Mouse (Mus musculus) fibroblast of lung, adult 2 months (primary cell): ENCODE measurements around the gene Sh3rf1.

Experiments used
- DNase-seq: peaks from one replicate; pipeline ENCODE4 v3.0.0-alpha.2; 2011; ENCODE audit warnings: low read depth

Gene Sh3rf1

GRCm38 (mm10) chr8:61223729-61224379 is at the start of gene Sh3rf1:
Gene Sh3rf1 (plus strand): TSS chr8:61223872.
- peak; percentile 25 for DNase-seq

- DNase-seq: no peak
These were observed 49.7 kb upstream of the Sh3rf1 start for GRCm38 (mm10) chr8:61173921-61174492.

- DNase-seq: no peak
These were observed 47.8 kb upstream of the Sh3rf1 start for GRCm38 (mm10) chr8:61175876-61176275.

GRCm38 (mm10) chr8:61177680-61178593 is 45.7 kb upstream of the Sh3rf1 start:
- DNase-seq: no peak

DNA sequence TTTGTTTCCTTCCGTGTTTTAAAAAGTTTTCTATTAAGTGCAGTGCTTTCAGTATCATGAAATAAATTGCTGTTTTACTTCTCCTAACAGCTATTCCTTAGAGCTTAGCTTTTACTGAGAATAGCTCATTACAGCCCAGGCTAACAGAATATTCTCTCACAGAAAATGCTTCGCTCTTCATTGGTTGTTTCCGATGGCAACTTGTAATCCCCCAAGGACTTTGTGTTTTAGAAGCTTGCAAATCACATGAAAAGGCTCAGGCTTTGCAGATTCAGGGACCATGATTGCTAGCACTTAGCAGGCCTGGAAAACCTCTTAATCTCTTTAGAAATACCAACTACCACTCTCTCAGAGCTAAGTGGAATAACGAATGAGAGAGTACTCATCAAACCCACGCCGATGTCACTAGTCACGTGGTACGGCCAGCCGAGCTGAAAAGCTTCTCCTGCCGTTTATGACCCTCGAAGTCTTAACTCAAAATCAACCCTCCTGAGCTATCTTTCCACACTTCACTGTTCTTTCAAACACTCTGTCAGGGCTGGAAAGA is 45.0 kb upstream of the Sh3rf1 start:
- DNase-seq: no peak

DNA sequence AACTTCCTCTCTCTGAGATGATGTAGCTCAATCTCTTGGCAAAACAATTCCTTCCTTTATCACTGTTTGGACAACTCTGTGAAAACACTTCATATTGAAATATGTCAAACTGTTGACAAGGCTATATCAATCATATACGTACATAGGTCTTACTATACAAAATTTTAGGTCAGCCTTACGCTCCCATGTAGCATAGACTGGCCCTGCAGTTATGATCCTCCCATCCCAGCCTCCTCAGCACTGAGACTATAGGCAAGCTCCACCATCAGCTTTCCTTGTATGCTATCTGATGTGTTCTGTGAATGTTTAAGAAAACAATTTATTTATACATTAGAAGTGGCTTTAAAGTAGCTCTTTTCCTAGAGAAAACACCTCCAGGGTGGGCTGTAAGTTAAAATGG is 42.1 kb upstream of the Sh3rf1 start:
- no peak for DNase-seq

DNA sequence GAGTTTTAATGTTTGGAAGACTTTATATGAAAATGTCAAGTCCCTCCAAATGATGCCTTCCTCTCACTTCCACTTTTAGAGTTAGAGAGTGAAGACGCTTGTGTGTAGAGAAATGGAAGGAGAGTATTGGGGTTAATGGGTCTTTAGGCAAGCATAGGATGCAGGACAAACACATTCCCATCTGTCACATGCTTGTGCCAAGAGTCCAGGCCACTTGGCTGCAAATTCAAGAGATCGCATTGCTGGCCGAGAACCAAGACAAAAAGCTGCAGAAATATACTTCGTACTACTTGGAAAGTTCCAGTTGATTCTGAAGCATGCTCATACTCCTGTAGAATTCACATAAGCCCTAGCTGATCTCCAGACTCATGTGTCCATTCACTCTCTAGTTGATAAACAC is 41.7 kb upstream of the Sh3rf1 start:
- no peak for DNase-seq

DNA sequence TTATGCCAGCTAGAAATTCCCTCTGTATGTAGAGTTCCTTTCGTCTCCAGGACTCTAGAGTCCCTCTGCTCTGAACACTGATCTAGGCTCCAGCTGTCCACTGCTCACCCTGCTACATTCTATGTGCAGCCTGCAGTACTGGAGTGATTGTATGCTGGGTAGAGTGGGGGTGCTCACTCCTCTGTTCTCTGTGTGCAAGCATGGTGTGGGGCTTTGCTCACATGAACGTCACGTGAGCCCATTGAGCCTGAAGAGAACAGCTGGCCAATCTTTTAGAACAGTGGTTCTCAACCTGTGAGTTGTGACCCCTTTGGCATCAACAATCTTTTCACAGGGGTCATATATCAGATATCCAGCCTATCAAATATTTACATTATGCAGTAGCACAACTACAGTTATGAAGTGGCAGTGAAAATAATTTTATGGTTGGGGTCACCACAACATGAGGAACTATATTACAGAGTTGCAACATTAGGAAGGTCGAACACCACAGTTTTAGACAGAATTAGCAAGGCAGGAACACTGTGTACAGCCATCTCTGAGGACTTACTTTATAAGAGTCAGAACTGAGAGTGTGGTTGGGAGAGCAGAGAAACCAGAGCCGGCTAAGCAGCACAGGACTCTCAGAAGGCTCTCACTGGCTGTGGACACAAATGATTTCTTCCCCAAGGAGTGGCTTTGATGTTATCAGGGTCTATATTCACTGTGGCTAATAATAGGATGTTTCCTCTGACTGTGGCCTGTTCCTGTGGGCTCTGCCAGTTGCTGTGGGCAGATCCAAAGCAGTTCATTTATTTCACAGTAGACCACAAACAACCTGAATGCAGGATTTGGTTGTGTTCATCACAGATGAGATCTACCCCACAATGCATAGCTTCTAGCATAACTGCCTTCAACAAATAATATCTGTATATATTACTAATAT is 38.1 kb upstream of the Sh3rf1 start:
- DNase-seq: no peak

- DNase-seq: peak; percentile 80
These were observed 29.3 kb upstream of the Sh3rf1 start for GRCm38 (mm10) chr8:61194306-61194925.

- DNase-seq: no peak
These were observed 23.3 kb upstream of the Sh3rf1 start for GRCm38 (mm10) chr8:61200254-61200887.

GRCm38 (mm10) chr8:61203035-61203826 is 20.4 kb upstream of the Sh3rf1 start:
- no peak for DNase-seq

- DNase-seq: no peak
These were observed 16.8 kb upstream of the Sh3rf1 start for GRCm38 (mm10) chr8:61206876-61207275.

GRCm38 (mm10) chr8:61207636-61208035 is 16.0 kb upstream of the Sh3rf1 start:
- DNase-seq: no peak

DNA sequence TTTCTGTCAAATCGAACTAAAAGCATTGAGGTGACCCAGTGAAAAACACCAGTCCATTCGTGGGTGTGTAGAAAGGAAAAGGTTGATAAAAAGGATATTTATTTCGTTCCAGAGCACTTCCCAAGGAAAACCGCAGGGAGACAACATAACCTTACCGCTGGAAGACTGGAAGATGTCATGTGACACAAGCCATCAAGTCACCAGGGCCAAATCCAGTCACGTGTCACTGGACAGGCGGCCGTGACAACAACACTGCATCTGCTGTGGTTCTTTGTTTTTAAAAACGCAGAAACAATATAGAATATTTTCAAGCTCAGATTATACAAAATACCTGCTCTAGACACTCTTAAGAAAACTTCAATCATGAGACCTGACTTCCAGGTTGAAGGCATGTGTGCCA is 15.0 kb upstream of the Sh3rf1 start:
- DNase-seq: no peak

- DNase-seq: no peak
These were observed 12.8 kb upstream of the Sh3rf1 start for GRCm38 (mm10) chr8:61210836-61211235.

- no peak for DNase-seq
These were observed 8.4 kb upstream of the Sh3rf1 start for GRCm38 (mm10) chr8:61215081-61215819.

GRCm38 (mm10) chr8:61217017-61217416 is 6.7 kb upstream of the Sh3rf1 start:
- no peak for DNase-seq

- DNase-seq: no peak
These were observed 6.2 kb upstream of the Sh3rf1 start for GRCm38 (mm10) chr8:61217426-61217825.

DNA sequence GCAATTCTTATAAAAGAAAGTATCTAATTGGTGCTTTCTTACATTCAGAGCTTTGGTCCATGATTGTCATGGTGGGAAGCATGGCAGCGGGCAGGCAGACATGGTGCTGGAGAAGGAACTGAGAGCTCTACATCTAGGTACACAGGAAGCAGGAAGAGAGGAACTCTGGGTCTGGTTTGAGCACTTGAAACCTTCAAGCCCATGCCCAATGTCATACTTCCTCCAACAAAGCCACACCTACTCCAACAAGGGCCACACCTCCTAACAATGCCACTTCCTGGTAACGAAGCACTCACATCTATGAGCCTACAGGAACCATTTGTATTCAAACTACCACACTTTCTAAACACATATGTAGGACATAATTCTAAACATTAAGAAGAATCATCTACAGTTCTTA is 5.2 kb upstream of the Sh3rf1 start:
- DNase-seq: no peak
